Mouse (Mus musculus): Measurements from ENCODE around the gene Nptxr. TPM values are rescaled to one million over a fixed set of nuclear protein-coding genes. Genes with fewer than 3 reads are reported as not detected.
A peak's percentile ranks its signal among the peaks of the same experiment; 100 is the strongest.

Nptxr gene
- polyA plus RNA-seq, 1 experiment from 2014 or later = 13.1 TPM

DNA sequence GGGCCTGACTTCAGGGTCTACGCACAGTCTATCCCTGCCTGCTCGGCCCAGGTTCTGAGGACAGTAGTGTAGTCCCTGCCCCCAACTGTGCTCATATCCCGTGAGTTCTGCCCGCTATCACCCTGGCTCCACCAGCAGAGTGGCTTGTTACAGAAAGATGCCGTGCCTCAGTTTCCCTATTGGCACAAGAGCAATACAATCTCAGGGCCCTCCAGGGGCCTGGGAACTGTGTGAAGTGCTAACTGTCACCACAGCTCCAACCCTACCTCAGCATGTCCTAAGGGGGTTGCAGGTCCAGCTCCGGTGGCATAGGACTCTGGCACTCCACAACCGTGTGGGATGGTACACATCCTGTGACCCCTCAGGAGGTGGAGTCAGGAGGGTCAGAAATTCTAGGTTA lies 7.5 kb downstream of the Nptxr start:
- ATAC-seq (ENCODE audit: low FRiP score) = no peak
- no peak overlapping the region for H3K4me3 ChIP-seq
- H3K36me3 ChIP-seq = no peaks in the 10 kb centered on the region
- peaks cover 10% of the 10 kb centered on the region for H3K4me1 ChIP-seq
- peaks cover 19% of the 10 kb centered on the region for H3K27me3 ChIP-seq
- no peak overlapping the region for H3K27ac ChIP-seq
- 84% methylated on average over 7 of the region's 7 CpGs for WGBS
- no peak overlapping the region for H3K9ac ChIP-seq
- H3K4me2 ChIP-seq (replicated peaks) = no peak overlapping the region
- H3K9me3 ChIP-seq (replicated peaks) = no peaks in the 10 kb centered on the region

DNA sequence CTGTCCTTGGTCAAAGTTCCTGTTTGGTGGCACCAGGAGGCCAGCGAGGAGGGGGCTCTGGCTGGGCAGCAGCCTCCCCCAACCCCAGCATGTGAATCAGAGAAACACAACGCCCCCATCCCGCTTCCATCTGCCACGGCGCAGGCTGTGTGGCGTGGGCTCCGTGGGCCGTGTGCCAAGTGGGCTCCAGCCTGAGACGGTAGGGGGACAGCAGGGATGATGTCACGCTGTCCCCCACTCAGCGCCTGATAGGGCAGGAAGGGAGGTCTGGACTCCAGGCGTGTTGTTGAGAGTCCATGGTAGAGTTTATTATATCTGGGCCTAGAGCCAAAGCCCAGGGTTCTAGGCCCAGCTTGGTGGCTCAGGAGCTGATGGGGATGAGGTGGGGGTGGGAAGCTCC lies 8.3 kb downstream of the Nptxr start:
- Histone ChIP-seq H3K4me3 (no peak overlapping the region), H3K9me3 (replicated peaks) (no peaks in the 10 kb centered on the region), H3K4me2 (replicated peaks) (no peak overlapping the region), H3K36me3 (no peaks in the 10 kb centered on the region), H3K27me3 (peaks cover 19% of the 10 kb centered on the region), H3K4me1 (peaks cover 10% of the 10 kb centered on the region), H3K27ac (no peak overlapping the region), H3K9ac (no peak overlapping the region)
- 83% methylated on average over 12 of the region's 12 CpGs for WGBS
- ATAC-seq (ENCODE audit: low FRiP score) = no peak

DNA sequence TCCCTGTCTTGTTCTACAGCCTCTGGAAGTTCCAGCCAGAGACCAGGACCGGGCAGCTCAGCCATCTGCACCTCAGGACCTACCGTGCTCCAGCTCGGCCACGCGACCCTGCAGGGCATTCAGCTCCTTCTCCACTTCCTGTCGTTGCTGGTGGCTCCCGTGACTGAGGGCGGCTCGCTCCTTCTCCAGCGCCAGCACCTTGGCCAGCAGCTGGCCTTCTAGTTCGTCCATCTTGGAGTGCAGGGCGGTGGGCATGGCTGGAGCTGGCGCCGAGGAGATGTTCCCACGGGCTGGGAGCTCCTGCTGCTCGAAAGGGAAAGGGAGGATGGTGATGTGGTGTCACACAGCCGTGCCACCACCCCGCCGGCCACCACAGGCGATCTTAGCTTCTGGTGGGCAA lies 10.4 kb downstream of the Nptxr start:
- H3K4me1 ChIP-seq = peaks cover 3% of the 10 kb centered on the region; the same call in 1 of the 2 replicates
- H3K4me3 ChIP-seq = no peak overlapping the region
- H3K9ac ChIP-seq = no peak overlapping the region
- H3K27me3 ChIP-seq = peaks cover 28% of the 10 kb centered on the region
- no peaks in the 10 kb centered on the region for H3K36me3 ChIP-seq
- no peak overlapping the region for H3K4me2 ChIP-seq (replicated peaks)
- no peak overlapping the region for H3K27ac ChIP-seq
- no peaks in the 10 kb centered on the region for H3K9me3 ChIP-seq (replicated peaks)
- ATAC-seq (ENCODE audit: low FRiP score) = no peak
- WGBS = 33% methylated on average over 20 of the region's 20 CpGs

DNA sequence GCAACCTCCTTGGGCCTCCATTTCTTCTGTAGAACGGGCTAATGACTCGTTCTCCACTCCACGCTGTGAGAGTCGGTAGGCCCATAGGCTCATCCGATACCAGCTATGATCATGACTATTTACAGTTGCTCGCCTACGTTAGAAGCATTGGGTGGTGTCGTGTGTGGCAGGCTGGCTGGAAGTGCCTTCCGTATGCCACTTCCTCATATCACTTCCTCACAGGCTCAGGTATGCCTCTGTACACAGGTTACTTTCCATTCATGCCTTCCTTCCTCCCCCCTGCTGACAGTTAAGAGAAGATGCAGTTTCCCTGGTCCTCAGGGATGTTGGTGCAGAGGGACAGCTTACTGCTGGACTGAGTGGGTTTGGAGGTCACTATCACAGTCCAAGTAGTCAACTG lies 11.5 kb downstream of the Nptxr start:
- H3K4me3 ChIP-seq = no peak overlapping the region
- H3K9me3 ChIP-seq (replicated peaks) = no peaks in the 10 kb centered on the region
- peaks cover 28% of the 10 kb centered on the region for H3K27me3 ChIP-seq
- H3K9ac ChIP-seq = no peak overlapping the region
- H3K36me3 ChIP-seq = no peaks in the 10 kb centered on the region
- WGBS = 87% methylated on average over 9 of the region's 9 CpGs
- no peak overlapping the region for H3K4me2 ChIP-seq (replicated peaks)
- H3K4me1 ChIP-seq = peaks cover 7% of the 10 kb centered on the region
- no peak overlapping the region for H3K27ac ChIP-seq
- ATAC-seq (ENCODE audit: low FRiP score) = no peak

DNA sequence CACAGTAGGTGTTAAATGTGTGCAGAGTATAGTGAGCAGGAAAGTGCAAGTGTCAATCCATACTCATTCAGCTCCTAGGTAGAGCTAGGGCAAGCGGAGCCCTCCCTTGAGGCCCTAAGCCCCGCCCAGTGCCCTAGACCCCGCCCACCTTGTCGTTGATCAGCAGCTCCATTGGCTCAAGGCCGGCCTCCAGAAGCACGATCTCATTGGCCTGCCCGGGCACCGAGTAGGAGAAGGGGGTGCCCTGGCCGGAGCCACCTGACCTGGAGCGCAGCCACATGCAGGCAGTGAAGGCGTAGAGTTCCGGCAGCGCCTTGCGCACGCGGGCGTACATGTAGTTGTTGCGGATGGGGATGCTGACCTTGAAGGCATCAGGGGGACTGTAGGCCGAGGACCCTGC lies 12.1 kb downstream of the Nptxr start:
- Histone ChIP-seq H3K36me3 (no peaks in the 10 kb centered on the region), H3K27me3 (peaks cover 28% of the 10 kb centered on the region), H3K9ac (no peak overlapping the region), H3K9me3 (replicated peaks) (no peaks in the 10 kb centered on the region), H3K4me3 (no peak overlapping the region), H3K27ac (no peak overlapping the region), H3K4me1 (peaks cover 13% of the 10 kb centered on the region), H3K4me2 (replicated peaks) (0 out of 2 replicates have a peak overlapping the region, but pooled peaks have one; percentile 4)
- 16% methylated on average over 19 of the region's 19 CpGs for WGBS
- ATAC-seq (ENCODE audit: low FRiP score) = no peak

DNA sequence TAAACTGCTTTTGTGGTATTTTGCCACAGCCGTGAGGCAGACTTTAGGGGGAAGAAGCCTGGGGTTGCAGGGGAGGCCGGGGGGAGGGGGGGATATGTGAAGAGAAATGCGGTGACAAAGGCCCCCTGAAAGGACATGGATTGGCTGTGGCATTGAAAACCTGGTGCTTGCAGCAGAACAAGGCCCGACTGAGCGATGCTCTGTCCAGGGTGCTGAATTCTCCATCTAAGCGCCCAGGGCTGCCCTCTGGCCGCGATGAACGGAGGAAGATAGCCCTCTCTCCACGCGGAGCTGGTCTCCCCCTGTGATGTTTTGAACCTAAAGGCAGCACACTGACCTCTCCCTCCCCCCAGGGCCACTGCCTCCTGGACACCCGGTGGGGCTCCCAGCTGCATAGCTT lies 13.1 kb downstream of the Nptxr start:
- H3K4me3 ChIP-seq = no peak overlapping the region
- no peak overlapping the region for H3K4me2 ChIP-seq (replicated peaks)
- no peak overlapping the region for H3K9ac ChIP-seq
- 3% methylated on average over 12 of the region's 12 CpGs for WGBS
- H3K4me1 ChIP-seq = peaks cover 19% of the 10 kb centered on the region
- no peak overlapping the region for H3K27ac ChIP-seq
- no peaks in the 10 kb centered on the region for H3K9me3 ChIP-seq (replicated peaks)
- peaks cover 28% of the 10 kb centered on the region for H3K27me3 ChIP-seq
- no peak for ATAC-seq (ENCODE audit: low FRiP score)
- H3K36me3 ChIP-seq = no peaks in the 10 kb centered on the region

DNA sequence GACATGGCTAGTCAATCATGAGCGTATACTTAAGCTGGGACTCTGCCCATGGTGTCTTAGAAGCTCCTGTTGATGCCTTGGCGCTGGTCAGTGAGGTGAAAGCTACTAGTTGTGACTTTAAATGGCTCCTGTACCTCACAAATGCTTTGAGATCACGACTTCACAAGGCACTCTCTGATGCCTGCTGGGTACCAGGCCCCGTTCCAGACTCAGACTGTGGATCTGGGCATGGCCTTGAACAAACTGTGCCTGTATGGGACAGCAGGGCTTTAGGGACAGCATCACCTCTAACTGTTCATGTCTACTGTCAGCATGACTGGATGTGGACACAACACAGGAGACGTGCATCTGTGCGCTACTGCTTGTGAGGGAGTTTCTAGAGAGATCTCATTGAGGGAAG lies 13.7 kb downstream of the Nptxr start:
- Histone ChIP-seq H3K4me3 (no peak overlapping the region), H3K36me3 (no peaks in the 10 kb centered on the region), H3K27ac (no peak overlapping the region), H3K4me2 (replicated peaks) (no peak overlapping the region), H3K9me3 (replicated peaks) (no peaks in the 10 kb centered on the region), H3K9ac (no peak overlapping the region), H3K4me1 (peaks cover 19% of the 10 kb centered on the region), H3K27me3 (peaks cover 28% of the 10 kb centered on the region)
- 87% methylated on average over 6 of the region's 6 CpGs for WGBS
- no peak for ATAC-seq (ENCODE audit: low FRiP score)

DNA sequence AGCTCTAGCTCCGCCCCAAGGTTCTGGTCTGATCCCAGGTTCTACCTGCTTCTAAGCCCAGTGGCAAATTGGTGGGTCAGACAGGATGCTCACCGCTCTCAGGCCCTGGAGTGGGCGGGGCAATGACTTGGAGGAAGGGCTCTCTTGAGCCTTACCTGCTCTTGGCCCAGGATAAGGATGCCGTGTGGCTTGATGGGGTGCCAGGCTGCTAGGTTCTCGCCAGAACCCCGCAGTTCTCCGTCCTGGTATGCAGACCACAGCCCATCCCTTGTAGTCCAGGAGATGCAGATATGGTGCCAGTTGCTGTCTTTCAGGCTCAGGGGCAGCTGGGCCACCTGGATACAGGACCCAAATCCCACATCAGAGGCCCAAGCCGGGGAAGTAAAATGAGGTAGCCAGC lies 14.5 kb downstream of the Nptxr start:
- Histone ChIP-seq H3K4me2 (replicated peaks) (no peak overlapping the region), H3K27me3 (peaks cover 28% of the 10 kb centered on the region), H3K9ac (no peak overlapping the region), H3K9me3 (replicated peaks) (no peaks in the 10 kb centered on the region), H3K27ac (no peak overlapping the region), H3K36me3 (no peaks in the 10 kb centered on the region), H3K4me1 (peaks cover 19% of the 10 kb centered on the region), H3K4me3 (no peak overlapping the region)
- no peak for ATAC-seq (ENCODE audit: low FRiP score)
- WGBS = 54% methylated on average over 8 of the region's 8 CpGs

DNA sequence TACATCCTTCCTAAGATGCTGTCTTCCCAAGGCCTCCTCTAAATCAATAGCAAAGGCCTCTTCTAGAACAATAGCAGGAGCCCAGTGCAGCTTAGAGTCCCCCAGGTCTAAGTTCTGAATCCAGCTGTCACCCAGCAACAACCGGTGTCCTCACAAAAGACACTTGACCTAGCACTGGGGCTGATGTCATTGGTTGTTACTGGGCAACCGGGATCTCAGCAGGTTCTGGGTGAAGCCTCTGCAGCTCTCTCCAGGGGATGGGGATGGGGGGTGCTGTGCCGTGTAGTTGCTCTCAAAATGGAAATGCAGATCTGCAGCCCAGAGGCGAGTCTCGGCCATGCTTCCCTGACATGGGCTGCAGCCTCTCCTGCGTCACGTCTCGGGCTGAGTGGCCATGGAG lies 16.8 kb downstream of the Nptxr start:
- Histone ChIP-seq H3K27ac (peak overlapping the region; percentile 68), H3K9me3 (replicated peaks) (no peaks in the 10 kb centered on the region), H3K4me2 (replicated peaks) (no peak overlapping the region; the same call in 1 of the 2 replicates), H3K36me3 (no peaks in the 10 kb centered on the region), H3K4me3 (no peak overlapping the region), H3K4me1 (peaks cover 19% of the 10 kb centered on the region), H3K9ac (no peak overlapping the region), H3K27me3 (peaks cover 28% of the 10 kb centered on the region)
- ATAC-seq (ENCODE audit: low FRiP score) = 0 out of 2 replicates have a peak, but pooled peaks have one; percentile 47
- 37% methylated on average over 8 of the region's 8 CpGs for WGBS

DNA sequence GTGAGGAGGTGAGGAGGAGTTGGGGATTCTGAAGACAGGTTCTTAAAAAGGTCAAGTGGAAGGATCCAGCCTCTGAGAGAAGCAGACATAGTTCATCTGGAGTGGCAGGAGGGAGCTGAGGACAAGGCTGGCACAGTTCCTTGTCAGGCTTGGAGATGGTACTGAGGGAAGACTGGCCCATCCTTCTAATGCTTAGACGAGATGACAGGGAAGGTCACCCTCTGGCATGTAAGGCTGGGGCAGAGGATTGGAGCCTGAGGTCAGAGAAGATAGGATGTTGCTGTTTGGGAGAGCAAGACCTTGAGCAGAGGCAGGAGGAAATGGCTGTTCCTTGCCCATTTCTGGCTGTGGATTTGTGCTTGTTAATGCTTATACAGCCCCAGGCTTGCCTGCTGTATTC lies 19.5 kb downstream of the Nptxr start:
- ATAC-seq (ENCODE audit: low FRiP score) = no peak
- H3K4me1 ChIP-seq = peaks cover 16% of the 10 kb centered on the region
- WGBS = 36% methylated on average over 1 of the region's 1 CpGs
- no peak overlapping the region for H3K27ac ChIP-seq
- H3K27me3 ChIP-seq = peaks cover 8% of the 10 kb centered on the region
- H3K36me3 ChIP-seq = no peaks in the 10 kb centered on the region
- H3K9me3 ChIP-seq (replicated peaks) = no peaks in the 10 kb centered on the region
- H3K4me3 ChIP-seq = no peak overlapping the region
- H3K4me2 ChIP-seq (replicated peaks) = no peak overlapping the region
- H3K9ac ChIP-seq = no peak overlapping the region

DNA sequence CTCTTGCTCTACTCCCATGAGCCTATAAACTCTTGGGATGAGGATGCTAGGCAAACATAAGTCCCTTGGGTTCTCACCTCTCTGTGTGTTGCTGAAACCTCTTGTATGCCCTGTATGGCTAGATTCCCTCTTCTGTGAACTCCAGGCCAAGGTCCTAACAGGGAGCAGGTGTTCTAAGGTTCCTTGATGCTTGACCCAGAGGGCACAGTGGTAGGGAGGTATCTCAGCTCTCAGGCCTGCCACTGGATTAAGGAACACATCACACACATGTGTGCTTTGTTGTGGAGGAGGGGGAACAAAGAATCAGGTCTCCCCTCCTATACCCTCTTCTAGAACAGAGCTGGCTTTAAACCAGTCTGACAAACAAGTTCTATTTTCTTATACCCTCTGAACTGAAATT lies 26.8 kb downstream of the Nptxr start, which contains the start of gene Dnal4:
Gene Dnal4 (minus strand): TSS at position 101 of the 400 bp plus-strand sequence.
- ATAC-seq (ENCODE audit: low FRiP score) = no peak
- Histone ChIP-seq H3K4me3 (no peak within 1 kb of the TSS), H3K4me2 (replicated peaks) (no peak within 1 kb of the TSS), H3K27me3 (no peaks in the 10 kb centered on the region), H3K4me1 (peaks cover 17% of the 10 kb centered on the region), H3K9me3 (replicated peaks) (no peaks in the 10 kb centered on the region), H3K36me3 (no peaks in the 10 kb centered on the region), H3K27ac (no peak within 1 kb of the TSS), H3K9ac (no peak within 1 kb of the TSS)

DNA sequence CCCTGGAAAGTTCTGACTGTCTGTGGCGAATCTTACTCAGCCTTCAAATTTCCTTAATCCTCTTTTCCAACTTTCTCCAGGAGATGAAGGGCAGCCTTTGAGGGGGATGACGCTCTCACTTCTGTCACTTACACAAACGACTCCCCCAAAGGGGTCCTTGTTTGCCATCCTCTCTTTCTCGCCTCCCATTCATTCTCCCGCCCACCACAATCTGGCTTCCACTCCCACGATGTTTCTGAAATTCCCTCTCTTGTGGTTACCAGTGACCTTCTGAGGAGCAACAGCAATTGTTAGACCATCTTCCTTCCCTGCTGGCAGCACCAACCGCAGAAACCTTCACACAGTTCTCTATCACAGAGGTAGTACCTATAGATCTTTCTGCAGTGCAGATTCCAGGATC lies 28.9 kb downstream of the Nptxr start:
- no peak overlapping the region for H3K9ac ChIP-seq
- no peak overlapping the region for H3K4me3 ChIP-seq
- no peaks in the 10 kb centered on the region; the same call in 1 of the 2 replicates for H3K36me3 ChIP-seq
- WGBS = 60% methylated on average over 7 of the region's 7 CpGs
- H3K4me2 ChIP-seq (replicated peaks) = no peak overlapping the region
- H3K9me3 ChIP-seq (replicated peaks) = no peaks in the 10 kb centered on the region
- no peaks in the 10 kb centered on the region for H3K27me3 ChIP-seq
- no peak for ATAC-seq (ENCODE audit: low FRiP score)
- H3K27ac ChIP-seq = no peak overlapping the region
- peaks cover 17% of the 10 kb centered on the region for H3K4me1 ChIP-seq

DNA sequence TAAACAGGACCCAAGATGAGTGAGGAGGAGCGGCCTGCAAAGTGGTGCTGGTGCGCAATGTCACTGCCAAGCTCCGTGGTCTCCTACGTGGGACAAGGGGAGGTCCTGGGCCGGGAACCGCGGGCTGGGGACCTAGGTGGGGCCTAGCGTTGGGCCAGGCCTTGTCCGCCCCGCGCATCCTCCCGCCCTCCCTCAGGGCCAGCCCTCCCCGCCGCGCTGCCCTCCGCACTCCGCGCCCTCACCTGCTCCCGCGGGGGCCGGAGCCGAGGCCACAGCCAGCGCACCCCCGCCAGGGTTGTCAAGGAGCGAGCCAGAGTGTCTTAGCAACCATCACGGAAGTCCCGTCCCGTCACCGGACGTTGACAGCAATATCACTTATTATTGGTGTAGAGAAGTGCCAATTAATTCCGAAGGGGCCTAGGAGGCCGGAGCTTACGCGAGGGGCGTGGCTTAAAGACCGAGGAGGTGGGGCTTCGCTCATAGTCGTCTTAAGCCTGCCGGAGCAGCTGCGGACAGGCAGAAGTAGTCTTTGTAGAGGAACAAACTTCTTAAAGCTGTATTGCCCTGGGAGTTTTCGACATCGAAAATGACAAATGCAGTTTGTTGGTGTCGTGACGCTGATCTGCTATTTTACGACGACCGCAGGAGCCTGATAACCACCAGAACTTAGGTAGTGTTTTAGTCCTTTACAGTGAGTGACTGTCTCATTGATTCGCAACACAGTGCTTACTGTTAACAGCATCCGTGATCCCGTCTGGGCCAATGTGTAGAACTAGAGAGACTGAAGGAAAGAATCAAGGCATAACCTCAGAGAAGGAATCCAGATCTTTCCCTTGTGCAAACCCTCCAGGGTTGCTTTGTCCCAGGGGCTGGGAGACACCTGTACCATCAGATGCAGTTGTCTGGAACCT lies 30.2 kb downstream of the Nptxr start:
- peak overlapping the region; percentile 69 for H3K4me3 ChIP-seq
- H3K36me3 ChIP-seq = no peaks in the 10 kb centered on the region; the same call in 1 of the 2 replicates
- H3K27ac ChIP-seq = peak overlapping the region; percentile 52
- H3K4me2 ChIP-seq (replicated peaks) = peak overlapping the region; percentile 71
- no peaks in the 10 kb centered on the region for H3K9me3 ChIP-seq (replicated peaks)
- 1% methylated on average over 46 of the region's 50 CpGs for WGBS
- H3K27me3 ChIP-seq = no peaks in the 10 kb centered on the region
- H3K4me1 ChIP-seq = peaks cover 17% of the 10 kb centered on the region
- peak; percentile 98 for ATAC-seq (ENCODE audit: low FRiP score)
- peak overlapping the region; percentile 82 for H3K9ac ChIP-seq

All from hindbrain, embryonic 12.5 days (tissue).